Mouse (Mus musculus) forebrain, embryonic 10.5 days (tissue): ENCODE measurements around the gene Zbtb45. TPM values are rescaled to one million over a fixed set of nuclear protein-coding genes. Genes with fewer than 3 reads are reported as not detected.
A peak's percentile ranks its signal among the peaks of the same experiment; 100 is the strongest.

Experiments
- DNase-seq: peaks from one replicate; pipeline ENCODE4 v3.0.0-alpha.2; 2017; ENCODE audit warnings: low spot score; ENCODE audit errors: extremely low spot score
- H3K27ac ChIP-seq: fragments of 300-500 bp; sonication (generic); 2 replicates; pipeline ENCODE4 v1.5.1; 2016; ENCODE audit warnings: mild to moderate bottlenecking
- H3K27me3 ChIP-seq: fragments of 300-500 bp; sonication (generic); 2 replicates; pipeline ENCODE4 v1.6.1; 2016; ENCODE audit warnings: mild to moderate bottlenecking; ENCODE audit not compliant: poor library complexity, severe bottlenecking
- H3K36me3 ChIP-seq: fragments of 300-500 bp; sonication (generic); replicated peaks from 2 replicates; pipeline ENCODE4 v1.6.1; 2016; ENCODE audit warnings: mild to moderate bottlenecking, moderate library complexity
- H3K4me1 ChIP-seq: fragments of 300-500 bp; sonication (generic); 2 replicates; pipeline ENCODE4 v1.6.1; 2016
- H3K4me3 ChIP-seq: fragments of 300-500 bp; sonication (generic); 2 replicates; pipeline ENCODE4 v1.5.1; 2016; ENCODE audit warnings: mild to moderate bottlenecking, moderate library complexity
- H3K9me3 ChIP-seq: fragments of 300-500 bp; sonication (generic); 2 replicates; pipeline ENCODE4 v1.6.1; 2016; ENCODE audit warnings: mild to moderate bottlenecking, moderate library complexity
- WGBS: fragments of 180-500 bp; shearing (Covaris S2); methylation state at CpG from one replicate; pipeline ENCODE4 v1.1.7; 2016; 5-methylcytosine and 5-hydroxymethylcytosine counted together
- polyA plus RNA-seq: library from polyadenylated mRNA; unstranded; fragments of >200 nt; fragmentation: Nextera tagmentation; extraction: Ambion mirVana; gene quantifications from 2 replicates; pipeline ENCODE4 v1.2.1, GENCODE M21; 2016

Zbtb45 gene
- polyA plus RNA-seq, 1 experiment from 2014 or later: 29.7 TPM

- Histone ChIP-seq H3K4me3 (no peak overlapping the region), H3K27me3 (no peaks in the 10 kb centered on the region), H3K9me3 (no peaks in the 10 kb centered on the region), H3K4me1 (no peaks in the 10 kb centered on the region), H3K27ac (no peak overlapping the region), H3K36me3 (peaks cover 15% of the 10 kb centered on the region)
- WGBS: 85% methylated on average over 1 of the region's 1 CpGs
- no peak for DNase-seq
Observed at GRCm38 (mm10) chr7:12985724-12986123, 24.1 kb downstream of the Zbtb45 start.

GRCm38 (mm10) chr7:12980291-12980690 is 29.5 kb downstream of the Zbtb45 start:
- Histone ChIP-seq H3K9me3 (no peaks in the 10 kb centered on the region), H3K4me3 (no peak overlapping the region), H3K36me3 (peaks cover 22% of the 10 kb centered on the region), H3K27me3 (no peaks in the 10 kb centered on the region), H3K27ac (no peak overlapping the region), H3K4me1 (peaks cover 24% of the 10 kb centered on the region)
- DNase-seq: no peak
- WGBS: 83% methylated on average over 7 of the region's 7 CpGs

GRCm38 (mm10) chr7:12979776-12980175 is 30.1 kb downstream of the Zbtb45 start:
- Histone ChIP-seq H3K4me1 (peaks cover 24% of the 10 kb centered on the region), H3K9me3 (no peaks in the 10 kb centered on the region), H3K36me3 (peaks cover 22% of the 10 kb centered on the region), H3K4me3 (no peak overlapping the region), H3K27me3 (no peaks in the 10 kb centered on the region), H3K27ac (no peak overlapping the region)
- DNase-seq: no peak
- WGBS: 76% methylated on average over 6 of the region's 6 CpGs

- no peak for DNase-seq
- H3K9me3 ChIP-seq: no peaks in the 10 kb centered on the region
- 89% methylated on average over 18 of the region's 18 CpGs for WGBS
- H3K27ac ChIP-seq: peak overlapping the region; percentile 97
- H3K4me3 ChIP-seq: peak overlapping the region; percentile 75
- peaks cover 22% of the 10 kb centered on the region for H3K36me3 ChIP-seq
- peaks cover 24% of the 10 kb centered on the region for H3K4me1 ChIP-seq
- H3K27me3 ChIP-seq: no peaks in the 10 kb centered on the region
Observed at GRCm38 (mm10) chr7:12978931-12979722, 30.7 kb downstream of the Zbtb45 start.

- H3K4me1 ChIP-seq: peaks cover 24% of the 10 kb centered on the region
- WGBS: under 1% methylated on average over 49 of the region's 49 CpGs
- H3K9me3 ChIP-seq: no peaks in the 10 kb centered on the region
- peaks cover 21% of the 10 kb centered on the region for H3K36me3 ChIP-seq
- peak within 1 kb of the TSS; percentile 97 for H3K27ac ChIP-seq
- no peaks in the 10 kb centered on the region for H3K27me3 ChIP-seq
- H3K4me3 ChIP-seq: peak within 1 kb of the TSS; percentile 75
- DNase-seq: peak; percentile 99
Observed at GRCm38 (mm10) chr7:12977682-12978389, 32.0 kb downstream of the Zbtb45 start, which contains the start of gene Zfp446. Zfp446 (plus strand) TSS chr7:12977848.

GRCm38 (mm10) chr7:12970906-12971305 is 38.9 kb downstream of the Zbtb45 start:
- H3K9me3 ChIP-seq: no peaks in the 10 kb centered on the region
- H3K36me3 ChIP-seq: peaks cover 44% of the 10 kb centered on the region
- peaks cover 16% of the 10 kb centered on the region for H3K4me1 ChIP-seq
- H3K27me3 ChIP-seq: no peaks in the 10 kb centered on the region
- no peak overlapping the region for H3K4me3 ChIP-seq
- no peak for DNase-seq
- 96% methylated on average over 25 of the region's 25 CpGs for WGBS
- H3K27ac ChIP-seq: no peak overlapping the region

- Histone ChIP-seq H3K9me3 (no peaks in the 10 kb centered on the region), H3K36me3 (peaks cover 29% of the 10 kb centered on the region), H3K27ac (peak overlapping the region; percentile 89), H3K4me3 (peak overlapping the region; percentile 78), H3K27me3 (no peaks in the 10 kb centered on the region), H3K4me1 (peaks cover 28% of the 10 kb centered on the region)
- DNase-seq: no peak
- under 1% methylated on average over 29 of the region's 29 CpGs for WGBS
Observed at GRCm38 (mm10) chr7:12966104-12966845, 43.6 kb downstream of the Zbtb45 start.

- Histone ChIP-seq H3K9me3 (no peaks in the 10 kb centered on the region), H3K27me3 (no peaks in the 10 kb centered on the region), H3K4me3 (peak within 1 kb of the TSS; percentile 78), H3K36me3 (peaks cover 23% of the 10 kb centered on the region), H3K27ac (peak within 1 kb of the TSS; percentile 89), H3K4me1 (peaks cover 33% of the 10 kb centered on the region)
- DNase-seq: peak; percentile 88
- under 1% methylated on average over 23 of the region's 23 CpGs for WGBS
Observed at GRCm38 (mm10) chr7:12965678-12966091, 44.1 kb downstream of the Zbtb45 start, which contains the start of gene Zfp324. Zfp324 (plus strand) TSS chr7:12965838.

- H3K9me3 ChIP-seq: no peaks in the 10 kb centered on the region
- H3K27ac ChIP-seq: peak overlapping the region; percentile 84
- no peaks in the 10 kb centered on the region for H3K36me3 ChIP-seq
- peaks cover 24% of the 10 kb centered on the region for H3K4me1 ChIP-seq
- WGBS: 4% methylated on average over 29 of the region's 29 CpGs
- H3K4me3 ChIP-seq: peak overlapping the region; percentile 55
- H3K27me3 ChIP-seq: no peaks in the 10 kb centered on the region
- peak; percentile 63 for DNase-seq
Observed at GRCm38 (mm10) chr7:12961511-12962141, 48.2 kb downstream of the Zbtb45 start.

- H3K4me1 ChIP-seq: peaks cover 9% of the 10 kb centered on the region
Observed at GRCm38 (mm10) chr7:12959718-12960117, 50.1 kb downstream of the Zbtb45 start.

GRCm38 (mm10) chr7:12958948-12959347 is 50.9 kb downstream of the Zbtb45 start:
- H3K27ac ChIP-seq: no peak overlapping the region
- no peaks in the 10 kb centered on the region for H3K36me3 ChIP-seq
- no peaks in the 10 kb centered on the region for H3K9me3 ChIP-seq
- WGBS: 90% methylated on average over 4 of the region's 4 CpGs
- no peaks in the 10 kb centered on the region for H3K27me3 ChIP-seq
- no peak overlapping the region for H3K4me3 ChIP-seq
- peaks cover 8% of the 10 kb centered on the region for H3K4me1 ChIP-seq
- no peak for DNase-seq

More at GRCm38 (mm10) chr7:12959718-12960117, 50.1 kb downstream of the Zbtb45 start:
- Histone ChIP-seq H3K27me3 (no peaks in the 10 kb centered on the region), H3K27ac (no peak overlapping the region), H3K4me3 (no peak overlapping the region), H3K9me3 (no peaks in the 10 kb centered on the region), H3K36me3 (no peaks in the 10 kb centered on the region)
- 17% methylated on average over 4 of the region's 4 CpGs for WGBS
- no peak for DNase-seq

- Histone ChIP-seq H3K4me3 (no peak overlapping the region), H3K9me3 (no peaks in the 10 kb centered on the region), H3K27ac (no peak overlapping the region), H3K27me3 (no peaks in the 10 kb centered on the region), H3K4me1 (peaks cover 8% of the 10 kb centered on the region), H3K36me3 (no peaks in the 10 kb centered on the region)
- WGBS: 78% methylated on average over 5 of the region's 5 CpGs
- no peak for DNase-seq
Observed at GRCm38 (mm10) chr7:12957511-12957910, 52.3 kb downstream of the Zbtb45 start.
